Mouse (Mus musculus) liver, embryonic 14.5 days (tissue): Measurements from ENCODE around the gene Pik3ap1. TPM values are rescaled to one million over a fixed set of nuclear protein-coding genes. Genes with fewer than 3 reads are reported as not detected.
"Not testable (repeated sequence)": the region's sequence is repeated elsewhere in the genome, so short reads cannot be mapped to it uniquely, and the experiment has no call there.

Source experiments
- ATAC-seq: fragments of 200-750 bp; cut with Nextera tagmentation; 2 replicates; pipeline ENCODE4 v1.8.0; 2017; ENCODE audit warnings: moderate number of reproducible peaks, mild to moderate bottlenecking, moderate library complexity; ENCODE audit not compliant: insufficient read depth
- DNase-seq, 3 experiments: peaks; one replicate each; pipeline ENCODE4 v3.0.0-alpha.2; 2012 to 2013; ENCODE audit warnings: low read depth in 3 of 3, low spot score in 3 of 3
- H3K27ac ChIP-seq: fragments of 300-500 bp; sonication (generic); 2 replicates; pipeline ENCODE4 v1.5.1; 2014; ENCODE audit warnings: moderate library complexity, mild to moderate bottlenecking, control low read depth, inconsistent platforms
- H3K27me3 ChIP-seq: fragments of 300-500 bp; sonication (generic); 2 replicates; pipeline ENCODE4 v1.6.1; 2014; ENCODE audit warnings: mild to moderate bottlenecking, low read length, moderate library complexity; ENCODE audit not compliant: control insufficient read depth, insufficient read depth
- H3K36me3 ChIP-seq: fragments of 300-500 bp; sonication (generic); replicated peaks from 2 replicates; pipeline ENCODE4 v1.6.1; 2014; ENCODE audit warnings: low read depth; ENCODE audit not compliant: control insufficient read depth, insufficient read depth
- H3K4me1 ChIP-seq, 2 experiments: fragments of 200-500 bp in 1 of 2; fragments of 300-500 bp in 1 of 2; sonication (generic) in 1 of 2; replicated peaks; 2 replicates each; pipeline ENCODE4 v1.6.1; 2012 to 2014; ENCODE audit warnings: antibody characterized with exemption in 1 of 2, inconsistent platforms in 1 of 2, low read length in 1 of 2; ENCODE audit not compliant: control insufficient read depth in 2 of 2, insufficient read depth in 2 of 2
- H3K4me2 ChIP-seq: fragments of 300-500 bp; sonication (generic); 2 replicates; pipeline ENCODE4 v1.6.1; 2014; ENCODE audit warnings: low read depth, mild to moderate bottlenecking, control low read depth, moderate library complexity
- H3K4me3 ChIP-seq, 2 experiments: fragments of 200-500 bp in 1 of 2; fragments of 300-500 bp in 1 of 2; sonication (generic) in 1 of 2; 2 replicates each; pipeline ENCODE4 v1.5.1; 2012 to 2014; ENCODE audit warnings: low read depth in 2 of 2, low read length in 2 of 2, mild to moderate bottlenecking in 2 of 2, control low read depth in 1 of 2, inconsistent platforms in 1 of 2, moderate library complexity in 1 of 2; ENCODE audit not compliant: insufficient read depth in 1 of 2
- H3K9ac ChIP-seq: fragments of 300-500 bp; sonication (generic); replicated peaks from 2 replicates; pipeline ENCODE4 v1.6.1; 2014; ENCODE audit warnings: mild to moderate bottlenecking, control low read depth, moderate library complexity
- H3K9me3 ChIP-seq: fragments of 300-500 bp; sonication (generic); 2 replicates; pipeline ENCODE4 v1.6.1; 2016; ENCODE audit warnings: low read length, mixed read lengths; ENCODE audit not compliant: control insufficient read depth
- CTCF ChIP-seq: IDR thresholded peaks from 2 replicates; pipeline ENCODE4 v1.5.1; 2016; ENCODE audit warnings: antibody characterized with exemption, low read depth, control low read depth
- EP300 ChIP-seq: IDR thresholded peaks from 2 replicates; pipeline ENCODE4 v1.6.1; 2016; ENCODE audit warnings: antibody characterized with exemption, low read depth
- WGBS: fragments of 180-500 bp; shearing (Covaris S2); extraction: QIAGEN DNeasy Blood & Tissue Kit; methylation state at CpG from one replicate; pipeline ENCODE4 v1.1.7; 2014; ENCODE audit not compliant: insufficient replicate concordance; 5-methylcytosine and 5-hydroxymethylcytosine counted together
- polyA plus RNA-seq, 2 experiments: library from polyadenylated mRNA; depleted of rRNA in 1 of 2; stranded (reverse) in 1 of 2; unstranded in 1 of 2; fragments of >200 nt; fragmentation: Nextera tagmentation in 1 of 2; extraction: Ambion mirVana in 1 of 2; gene quantifications; 2 replicates each; pipeline versions ENCODE4 v1.2.1 to v1.2.3; 2012 to 2014

Gene Pik3ap1
- polyA plus RNA-seq, 2 experiments, result 3.8 to 4.9 TPM

- Histone ChIP-seq H3K27ac (no peak overlapping the region), H3K4me3 (no peak overlapping the region), H3K27me3 (no peaks in the 10 kb centered on the region), H3K4me1 (peaks cover 0 to 17% of the 10 kb centered on the region in 2 experiments; a peak in 3 of 4 replicates), H3K9me3 (no peaks in the 10 kb centered on the region), H3K4me2 (no peak overlapping the region), H3K9ac (no peak overlapping the region), H3K36me3 (no peaks in the 10 kb centered on the region)
- 81% methylated on average over 7 of the region's 7 CpGs for WGBS
- no peak for ATAC-seq
- DNase-seq, result no peak
- TF ChIP-seq CTCF (no peak), EP300 (no peak)
These were observed 70.2 kb downstream of the Pik3ap1 start for GRCm38 (mm10) chr19:41314696-41315095.

DNA sequence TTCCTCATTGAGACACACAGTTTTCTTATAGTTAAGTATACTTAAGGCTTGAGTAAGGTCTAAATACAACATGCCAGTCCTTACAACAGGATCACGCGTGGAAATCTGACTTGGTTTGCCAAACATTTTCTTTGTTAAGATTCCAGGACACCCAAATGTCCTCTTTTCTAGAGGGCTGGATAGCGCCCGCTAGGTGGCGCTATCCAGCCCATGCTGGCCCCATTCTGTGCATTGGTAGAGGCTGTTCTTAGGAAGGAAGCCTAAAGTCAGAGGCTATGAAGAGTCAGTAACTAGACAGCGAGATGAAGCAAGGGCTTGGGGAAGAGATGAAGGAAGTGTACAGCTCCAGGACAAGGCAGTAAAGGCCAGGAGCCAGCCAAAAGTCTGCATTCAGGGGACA is 71.2 kb downstream of the Pik3ap1 start:
- ATAC-seq (no peak), DNase-seq (no peak)
- H3K27ac ChIP-seq, result no peak overlapping the region
- peaks cover 0 to 17% of the 10 kb centered on the region in 2 experiments; a peak in 3 of 4 replicates for H3K4me1 ChIP-seq
- 8% methylated on average over 6 of the region's 6 CpGs for WGBS
- H3K4me3 ChIP-seq, result no peak overlapping the region
- H3K9me3 ChIP-seq, result no peaks in the 10 kb centered on the region
- TF ChIP-seq CTCF (peak; percentile 69), EP300 (no peak)
- H3K9ac ChIP-seq, result no peak overlapping the region
- H3K4me2 ChIP-seq, result no peak overlapping the region
- H3K27me3 ChIP-seq, result no peaks in the 10 kb centered on the region
- no peaks in the 10 kb centered on the region for H3K36me3 ChIP-seq

DNA sequence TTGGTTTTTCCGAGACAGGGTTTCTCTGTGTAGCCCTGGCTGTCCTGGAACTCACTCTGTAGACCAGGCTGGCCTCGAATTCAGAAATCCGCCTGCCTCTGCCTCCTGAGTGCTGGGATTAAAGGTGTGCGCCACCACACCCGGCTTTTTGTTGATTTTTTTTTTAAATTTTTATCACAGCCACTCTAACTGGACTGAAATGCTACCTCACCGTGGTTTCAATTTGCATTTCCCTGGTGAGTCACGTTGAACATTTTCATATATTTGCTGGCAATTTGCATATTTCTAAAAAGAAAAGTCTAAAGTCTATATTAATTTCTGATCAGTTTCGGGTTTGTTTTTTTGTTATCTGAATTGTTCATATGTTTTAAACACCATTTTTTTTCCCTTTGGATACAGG is 72.3 kb downstream of the Pik3ap1 start:
- H3K4me3 ChIP-seq, H3K36me3 ChIP-seq, DNase-seq, ATAC-seq, H3K27me3 ChIP-seq, H3K27ac ChIP-seq, H3K4me2 ChIP-seq, H3K9ac ChIP-seq, H3K9me3 ChIP-seq: not testable (repeated sequence)
- 60% methylated on average over 7 of the region's 8 CpGs for WGBS
- peaks cover 0 to 17% of the 10 kb centered on the region in 2 experiments; a peak in 3 of 4 replicates for H3K4me1 ChIP-seq

- Histone ChIP-seq H3K27ac (no peak overlapping the region), H3K9ac (no peak overlapping the region), H3K4me1 (peaks cover 0 to 17% of the 10 kb centered on the region in 2 experiments; a peak in 3 of 4 replicates), H3K27me3 (no peaks in the 10 kb centered on the region), H3K4me3 (no peak overlapping the region), H3K36me3 (no peaks in the 10 kb centered on the region), H3K4me2 (no peak overlapping the region), H3K9me3 (no peaks in the 10 kb centered on the region)
- WGBS, result 59% methylated on average over 4 of the region's 4 CpGs
- DNase-seq (no peak), ATAC-seq (no peak)
- TF ChIP-seq CTCF (no peak), EP300 (no peak)
These were observed 72.9 kb downstream of the Pik3ap1 start for GRCm38 (mm10) chr19:41312027-41312426.

DNA sequence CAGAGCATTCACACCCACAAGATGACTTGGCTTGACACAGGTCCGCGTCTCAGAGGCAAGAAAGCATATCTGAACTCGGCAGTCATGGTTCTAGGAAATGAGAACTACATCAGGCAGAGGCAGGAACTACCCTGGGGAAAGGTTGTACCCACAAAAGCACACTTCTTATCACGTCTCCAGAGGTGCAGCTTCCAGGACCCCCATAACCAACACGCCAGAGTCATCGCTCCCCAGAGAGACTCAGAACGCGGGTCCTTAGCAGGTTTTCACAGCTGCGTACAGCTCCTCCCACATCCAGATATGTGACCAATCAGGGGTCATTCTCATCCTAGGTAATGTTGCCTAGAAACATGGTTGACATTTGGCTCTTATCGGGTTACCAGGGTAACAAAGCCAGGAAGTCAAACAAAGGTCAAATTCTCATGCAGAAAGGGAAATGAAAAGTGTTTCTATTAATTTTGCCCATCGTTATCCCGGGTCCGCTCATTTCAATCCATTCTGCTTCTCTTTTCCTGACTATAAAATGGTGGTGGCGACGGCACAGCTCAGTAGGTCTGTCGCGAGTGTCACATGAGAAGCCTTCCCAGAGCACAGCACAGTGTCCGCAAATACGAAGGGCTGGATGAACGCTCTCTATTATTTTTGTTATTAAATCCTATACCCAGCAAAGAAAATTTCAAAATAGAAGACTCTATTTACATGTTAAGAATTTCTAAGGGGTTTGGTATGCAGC is 73.8 kb downstream of the Pik3ap1 start:
- H3K9me3 ChIP-seq, result no peaks in the 10 kb centered on the region
- ATAC-seq (peak; percentile 87), DNase-seq (peak; percentile 65 to 74 (median 70))
- H3K4me3 ChIP-seq, result peak overlapping the region; percentile 23 to 68
- no peaks in the 10 kb centered on the region for H3K27me3 ChIP-seq
- no peaks in the 10 kb centered on the region for H3K36me3 ChIP-seq
- H3K9ac ChIP-seq, result no peak overlapping the region
- TF ChIP-seq CTCF, result no peak
- no peak; the same call in 1 of the 2 replicates for TF ChIP-seq EP300
- peaks cover 0 to 17% of the 10 kb centered on the region in 2 experiments; a peak in 3 of 4 replicates for H3K4me1 ChIP-seq
- 32% methylated on average over 20 of the region's 20 CpGs for WGBS
- H3K27ac ChIP-seq, result no peak overlapping the region
- peak overlapping the region; percentile 52 for H3K4me2 ChIP-seq
